Mouse (Mus musculus): Measurements from ENCODE around the gene Zyg11b. TPM values are rescaled to one million over a fixed set of nuclear protein-coding genes. Genes with fewer than 3 reads are reported as not detected.

Gene Zyg11b
- total RNA-seq (2014; fragmentation: Nextera tagmentation), result 11.6 and 17.4 TPM in 2 replicates
- 20.8 and 20.9 TPM in 2 replicates for total RNA-seq (2017)

DNA sequence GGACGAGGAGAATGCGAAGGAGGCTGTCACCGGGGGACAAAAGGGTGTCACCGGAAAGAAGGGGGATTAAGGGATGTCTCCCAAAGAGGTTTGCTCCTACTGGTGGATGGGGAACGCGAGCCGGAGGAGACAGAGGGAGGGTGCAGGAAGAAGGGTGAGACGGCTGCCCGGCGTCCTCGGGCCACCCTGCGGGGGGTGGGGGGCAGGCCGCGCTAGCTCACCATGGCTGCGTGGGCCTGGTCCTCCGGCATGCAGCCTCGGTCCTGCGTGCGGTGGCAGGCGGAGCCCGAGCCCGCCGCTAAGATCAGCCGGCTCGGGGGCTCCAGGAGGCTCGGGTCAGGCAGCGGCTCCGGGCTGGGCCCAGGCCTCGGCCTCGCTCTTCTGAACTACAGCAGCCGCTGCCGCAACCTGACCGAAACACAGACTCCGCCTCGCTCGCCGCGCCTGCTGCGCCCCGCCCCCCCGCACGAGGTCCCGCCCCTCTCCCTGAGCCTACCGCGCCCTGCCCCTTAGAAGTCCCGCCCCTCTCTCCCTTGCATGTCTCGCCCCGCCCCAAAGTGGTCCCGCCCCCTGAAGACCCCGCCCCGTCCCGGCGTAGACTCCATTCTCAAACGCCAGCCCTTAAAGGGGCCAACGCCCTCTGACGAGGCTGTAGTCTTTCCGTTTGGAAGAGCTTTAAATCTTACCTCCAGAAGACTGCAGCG, at the start of gene Zyg11b:
Gene Zyg11b, minus strand, starts transcription at position 427 of the 704 bp plus-strand sequence.
- peak; percentile 88 for ATAC-seq (replicated peaks; ENCODE audit: poor library complexity, severe bottlenecking)

DNA sequence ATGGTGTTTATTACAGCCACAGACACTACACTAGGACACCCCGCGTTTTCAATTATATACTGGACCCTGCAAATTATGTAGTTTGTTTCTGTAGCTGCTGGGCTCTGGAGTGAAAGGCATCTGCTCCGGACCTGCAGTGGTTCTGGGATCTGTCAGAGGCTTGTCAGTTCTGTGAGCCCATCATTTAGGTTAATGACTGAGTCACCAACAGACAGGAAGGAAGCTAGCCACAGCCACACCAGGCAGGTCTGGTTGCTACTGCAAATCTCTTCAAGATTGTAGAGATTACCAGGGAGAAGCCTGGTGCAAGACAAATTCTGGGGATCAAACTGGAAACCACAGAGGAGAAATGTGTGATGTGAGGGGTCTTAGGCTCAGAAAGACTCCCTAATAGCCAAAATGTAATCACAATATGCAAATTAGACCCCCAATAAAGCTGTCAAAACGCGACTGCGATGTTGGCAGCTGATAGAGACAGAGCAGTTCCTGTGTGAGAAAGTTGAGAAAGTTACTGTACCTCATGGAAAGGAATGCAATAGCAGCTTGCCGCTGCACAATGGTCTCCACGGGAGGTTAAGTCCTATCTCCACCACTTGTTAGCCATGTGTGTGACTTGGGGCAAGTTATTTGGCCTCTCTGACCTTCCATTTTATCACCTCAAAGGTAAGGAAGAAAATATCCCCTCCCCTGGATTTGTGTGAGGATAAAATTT, 49.1 kb upstream of the Zyg11b start:
- peak; percentile 70 for ATAC-seq (replicated peaks; ENCODE audit: poor library complexity, severe bottlenecking)

- no peak for ATAC-seq (replicated peaks; ENCODE audit: poor library complexity, severe bottlenecking)
Observed at GRCm38 (mm10) chr4:108349064-108349463, 48.2 kb upstream of the Zyg11b start.

GRCm38 (mm10) chr4:108348256-108348875, 47.5 kb upstream of the Zyg11b start:
- peak; percentile 31 for ATAC-seq (replicated peaks; ENCODE audit: poor library complexity, severe bottlenecking)

- peak; percentile 88 for ATAC-seq (replicated peaks; ENCODE audit: poor library complexity, severe bottlenecking)
Observed at GRCm38 (mm10) chr4:108347111-108347510, 46.2 kb upstream of the Zyg11b start.

- no peak for ATAC-seq (replicated peaks; ENCODE audit: poor library complexity, severe bottlenecking)
Observed at GRCm38 (mm10) chr4:108345826-108346225, 44.9 kb upstream of the Zyg11b start.

DNA sequence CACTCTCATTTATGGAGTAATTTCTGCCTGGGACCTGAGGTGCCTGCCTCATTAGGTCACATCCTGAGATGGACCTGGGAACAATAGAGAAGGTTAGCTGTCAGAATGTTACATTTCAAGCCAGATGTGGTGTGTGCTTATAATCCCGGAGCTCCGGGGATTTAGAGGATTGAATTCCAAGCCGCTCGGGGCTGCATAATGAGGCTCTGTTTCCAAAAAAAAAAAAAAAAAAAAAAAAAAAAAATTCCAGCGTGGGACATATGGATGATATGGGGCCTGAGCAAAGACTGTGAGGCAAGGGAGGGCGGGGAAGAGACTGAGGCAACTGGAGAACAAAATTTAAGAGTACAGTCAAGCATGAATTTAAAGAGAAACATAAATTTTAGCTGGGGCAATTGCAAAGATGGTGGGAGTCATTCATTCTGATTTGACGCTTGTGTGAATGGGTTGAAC, 43.8 kb upstream of the Zyg11b start:
- ATAC-seq (replicated peaks; ENCODE audit: poor library complexity, severe bottlenecking), result no peak

- peak; percentile 92 for ATAC-seq (replicated peaks; ENCODE audit: poor library complexity, severe bottlenecking)
Observed at GRCm38 (mm10) chr4:108339277-108339690, 38.4 kb upstream of the Zyg11b start.

- no peak for ATAC-seq (replicated peaks; ENCODE audit: poor library complexity, severe bottlenecking)
Observed at GRCm38 (mm10) chr4:108338811-108339210, 37.9 kb upstream of the Zyg11b start.

GRCm38 (mm10) chr4:108338321-108338733, 37.4 kb upstream of the Zyg11b start:
- no peak for ATAC-seq (replicated peaks; ENCODE audit: poor library complexity, severe bottlenecking)

- no peak for ATAC-seq (replicated peaks; ENCODE audit: poor library complexity, severe bottlenecking)
Observed at GRCm38 (mm10) chr4:108337817-108338216, 36.9 kb upstream of the Zyg11b start.

GRCm38 (mm10) chr4:108336765-108337164, 35.9 kb upstream of the Zyg11b start:
- no peak for ATAC-seq (replicated peaks; ENCODE audit: poor library complexity, severe bottlenecking)

DNA sequence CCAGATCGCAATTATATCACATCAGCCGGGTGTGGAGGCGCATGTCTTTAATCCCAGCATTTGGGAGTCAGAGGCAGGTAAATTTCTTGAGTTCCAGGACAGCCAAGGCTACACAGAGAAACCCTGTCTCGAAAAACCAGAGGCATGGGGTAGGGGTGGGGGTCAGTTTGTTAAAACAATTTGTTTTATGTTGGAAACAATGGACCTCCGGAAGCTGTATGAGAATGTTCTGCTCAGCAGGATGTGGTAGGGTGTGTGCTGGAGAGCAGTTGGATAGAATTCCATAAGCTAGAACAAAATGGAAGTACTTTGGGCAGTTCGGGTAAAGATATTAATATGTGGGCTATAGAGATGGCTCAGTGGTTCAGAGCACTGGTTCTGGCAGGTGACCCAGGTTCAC, 34.5 kb upstream of the Zyg11b start:
- ATAC-seq (replicated peaks; ENCODE audit: poor library complexity, severe bottlenecking), result no peak

DNA sequence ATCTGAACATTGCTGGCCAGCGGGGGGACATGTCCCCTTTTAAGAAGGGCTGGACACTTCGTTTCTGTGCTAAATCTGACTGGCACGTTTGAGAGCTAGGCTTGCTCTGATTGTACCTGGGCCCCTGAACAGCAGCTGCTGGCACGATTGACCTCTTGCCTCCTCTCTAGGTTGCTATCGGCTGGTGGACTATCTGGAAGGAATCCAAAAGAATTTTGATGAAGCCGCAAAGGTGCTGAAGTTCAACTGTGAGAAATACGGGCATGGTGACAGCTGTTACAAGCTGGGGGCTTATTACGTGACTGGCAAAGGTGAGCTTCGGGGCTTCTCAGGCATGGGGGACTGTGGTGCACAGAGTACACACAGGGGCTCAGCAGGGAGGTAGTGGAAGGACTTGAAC, 31.1 kb upstream of the Zyg11b start:
- no peak for ATAC-seq (replicated peaks; ENCODE audit: poor library complexity, severe bottlenecking)

GRCm38 (mm10) chr4:108329840-108330239, 28.9 kb upstream of the Zyg11b start:
- no peak for ATAC-seq (replicated peaks; ENCODE audit: poor library complexity, severe bottlenecking)

DNA sequence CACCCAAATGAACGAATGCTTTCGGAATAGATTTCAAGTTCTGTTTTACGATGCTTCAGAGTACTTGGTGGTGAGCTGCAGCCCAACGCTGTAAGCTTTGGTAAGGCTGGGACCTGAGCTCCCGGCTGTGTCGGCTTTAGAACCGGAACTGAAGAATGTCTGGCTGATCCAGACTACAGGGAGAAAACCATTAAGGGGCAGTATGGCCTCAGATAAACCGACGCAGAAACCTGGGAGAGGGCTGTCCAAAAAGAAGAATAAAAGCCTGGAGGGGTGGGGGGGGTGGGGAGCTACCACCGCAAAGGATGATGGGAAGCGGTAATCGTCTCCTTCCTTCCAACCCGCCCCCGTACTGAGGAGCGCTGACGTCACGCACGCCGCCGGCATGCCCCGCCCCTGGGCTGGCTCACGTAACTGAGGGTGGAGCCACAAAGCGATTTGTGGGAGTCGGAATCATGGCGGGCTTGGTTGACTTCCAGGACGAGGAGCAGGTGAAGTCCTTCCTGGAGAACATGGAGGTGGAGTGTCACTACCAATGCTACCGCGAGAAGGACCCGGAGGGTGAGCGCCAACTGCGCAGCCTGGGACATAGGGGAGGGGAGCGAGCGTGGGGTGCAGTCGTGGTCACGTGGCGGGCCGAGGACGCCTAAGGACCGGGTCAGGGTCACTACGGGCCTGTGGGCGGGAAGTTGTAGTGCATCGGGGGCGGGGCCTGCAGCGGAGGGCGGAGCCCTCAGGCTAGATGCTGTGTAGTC, 27.0 kb upstream of the Zyg11b start, which contains the start of gene Coa7:
Gene Coa7, plus strand, starts transcription at position 411 of the 755 bp plus-strand sequence.
- ATAC-seq (replicated peaks; ENCODE audit: poor library complexity, severe bottlenecking), result peak; percentile 91

- ATAC-seq (replicated peaks; ENCODE audit: poor library complexity, severe bottlenecking), result peak; percentile 38
Observed at GRCm38 (mm10) chr4:108327071-108327579, 26.2 kb upstream of the Zyg11b start.

DNA sequence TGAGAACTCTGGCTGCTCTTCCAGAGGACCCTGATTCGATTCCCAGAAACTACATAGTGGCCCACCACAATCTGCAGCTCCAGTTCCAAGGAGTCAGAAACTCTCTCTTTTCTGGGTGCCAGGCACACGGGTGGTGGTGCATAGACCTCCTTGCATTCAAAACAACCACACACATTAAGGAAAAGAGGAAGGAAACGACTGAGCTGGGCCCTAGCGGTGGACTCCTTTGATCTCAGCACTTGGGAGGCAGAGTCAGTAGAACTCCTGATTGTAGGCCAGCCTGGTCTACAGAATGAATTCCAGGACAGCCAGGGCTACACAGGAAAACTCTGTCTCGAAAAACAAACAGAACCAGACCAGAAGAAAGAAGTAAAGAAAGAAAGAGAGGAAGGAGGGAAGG, 22.7 kb upstream of the Zyg11b start:
- ATAC-seq (replicated peaks; ENCODE audit: poor library complexity, severe bottlenecking), result no peak; the same call in 1 of the 2 replicates

GRCm38 (mm10) chr4:108320627-108321380, 19.9 kb upstream of the Zyg11b start:
- ATAC-seq (replicated peaks; ENCODE audit: poor library complexity, severe bottlenecking), result no peak

All from granulocyte monocyte progenitor cell, adult 5-6 weeks (primary cell).